Mouse (Mus musculus) adrenal gland, adult (tissue): Measurements from ENCODE around the gene Ube2e3.

ENCODE experiments used
- DNase-seq, 2 experiments: peaks; one replicate each; pipeline ENCODE4 v3.0.0; 2022 to 2023; ENCODE audit warnings: low spot score in 1 of 2; ENCODE audit not compliant: inconsistent age in 2 of 2

Gene Ube2e3

GRCm38 (mm10) chr2:78867726-78868510 is at the start of gene Ube2e3:
Gene Ube2e3, plus strand, starts transcription at chr2:78868124.
- peak in 1 of 2 experiments; percentile 53 for DNase-seq

- no peak for DNase-seq
Observed at GRCm38 (mm10) chr2:78829887-78830286, 38.0 kb upstream of the Ube2e3 start.

DNA sequence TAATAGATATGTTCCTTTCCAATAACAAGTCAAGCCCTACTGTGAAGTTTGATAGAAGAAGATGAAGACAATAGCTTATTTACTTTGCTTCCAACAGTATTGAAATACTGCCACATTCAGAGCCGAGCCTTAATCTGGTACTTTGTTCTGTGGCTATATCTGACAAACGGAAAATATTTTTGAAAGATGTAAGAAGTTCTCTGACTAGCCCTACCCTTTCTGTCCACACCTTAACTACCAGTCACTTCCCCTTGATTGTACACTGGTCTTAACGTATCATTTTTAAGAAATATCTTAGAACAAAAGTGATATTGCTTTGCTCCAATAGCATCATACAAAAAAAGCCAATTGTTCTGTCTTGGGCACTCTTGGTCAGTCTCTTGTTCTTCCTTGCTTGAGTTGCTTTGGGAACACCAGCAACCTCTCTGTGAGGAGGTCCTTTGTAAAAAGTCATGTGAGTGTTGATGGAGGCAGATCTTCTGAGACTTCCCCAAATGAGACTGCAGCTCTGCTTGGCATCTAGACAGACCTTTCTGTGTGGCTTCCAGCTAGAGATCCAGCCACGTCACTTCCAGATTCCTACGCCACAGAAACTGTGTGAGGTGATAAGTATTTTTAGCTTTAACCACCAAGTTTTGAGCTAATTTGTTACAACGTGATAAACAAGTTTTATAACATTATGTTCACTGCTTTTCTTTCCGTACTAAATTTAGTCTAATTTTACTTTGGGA is 26.3 kb upstream of the Ube2e3 start:
- no peak for DNase-seq

DNA sequence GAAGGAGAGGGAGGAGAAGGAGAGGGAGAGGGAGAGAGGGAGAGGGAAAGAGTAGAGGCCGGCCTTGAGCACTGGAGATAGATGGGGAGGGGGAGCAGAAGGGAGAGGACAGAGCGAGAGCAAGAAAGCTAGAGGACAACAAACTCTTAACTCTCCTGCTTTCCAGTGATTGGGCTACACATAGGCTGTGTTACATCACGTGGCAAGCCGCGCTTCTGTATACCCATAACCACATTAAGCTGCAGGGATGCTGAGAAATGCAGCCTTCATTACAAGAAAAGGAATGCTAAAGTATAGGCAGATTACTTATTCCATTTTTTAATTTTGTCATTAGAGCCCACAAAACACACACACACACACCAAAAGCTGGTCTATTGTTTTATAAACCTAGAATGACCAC is 23.6 kb upstream of the Ube2e3 start:
- DNase-seq: no peak

GRCm38 (mm10) chr2:78845274-78845673 is 22.6 kb upstream of the Ube2e3 start:
- no peak for DNase-seq

GRCm38 (mm10) chr2:78845717-78846116 is 22.2 kb upstream of the Ube2e3 start:
- no peak for DNase-seq

GRCm38 (mm10) chr2:78854315-78854714 is 13.6 kb upstream of the Ube2e3 start:
- DNase-seq: no peak

DNA sequence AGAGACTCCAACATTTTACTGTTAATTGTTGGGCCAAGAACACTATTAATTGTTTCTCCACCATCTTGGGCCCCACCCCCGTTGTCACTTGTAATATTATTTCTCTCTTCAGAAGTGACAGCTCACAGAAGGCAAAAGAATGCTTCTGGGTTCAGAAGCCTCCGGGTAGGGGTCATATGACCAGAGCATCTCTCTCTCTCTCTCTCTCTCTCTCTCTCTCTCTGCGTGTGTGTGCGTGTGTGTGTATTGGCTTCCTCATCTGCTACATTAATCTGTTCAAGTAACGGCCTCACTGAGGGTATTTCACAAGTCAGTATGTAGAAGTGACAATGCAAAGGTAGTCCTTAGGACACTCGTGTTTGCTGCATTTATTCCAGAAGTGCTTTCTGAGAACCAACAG is 9.3 kb upstream of the Ube2e3 start:
- no peak for DNase-seq

GRCm38 (mm10) chr2:78859266-78860087 is 8.4 kb upstream of the Ube2e3 start:
- DNase-seq: no peak

- DNase-seq: no peak
Observed at GRCm38 (mm10) chr2:78860088-78860372, 7.9 kb upstream of the Ube2e3 start.

- peak in 1 of 2 experiments; percentile 57 for DNase-seq
Observed at GRCm38 (mm10) chr2:78864116-78864515, 3.8 kb upstream of the Ube2e3 start.

DNA sequence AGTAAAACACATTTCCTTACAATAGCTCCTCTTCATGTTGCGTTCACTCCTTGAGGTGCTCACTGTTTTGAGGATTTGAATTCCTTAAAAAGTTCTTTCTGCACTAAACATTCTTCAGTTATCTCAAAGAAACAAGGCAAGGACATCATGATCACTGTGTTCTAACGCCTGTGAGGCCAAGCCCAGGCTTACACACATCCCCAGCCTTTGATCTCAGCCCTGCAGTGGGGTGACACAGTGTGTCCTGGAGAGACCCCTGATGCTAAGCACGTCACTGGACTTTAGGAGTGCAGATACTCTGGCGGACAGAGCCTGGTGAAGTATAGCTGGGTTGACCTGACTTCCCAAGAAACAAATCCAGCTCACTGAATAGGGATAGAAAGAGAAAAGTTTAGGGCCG is 3.1 kb upstream of the Ube2e3 start:
- DNase-seq: peak; percentile 33 to 63

DNA sequence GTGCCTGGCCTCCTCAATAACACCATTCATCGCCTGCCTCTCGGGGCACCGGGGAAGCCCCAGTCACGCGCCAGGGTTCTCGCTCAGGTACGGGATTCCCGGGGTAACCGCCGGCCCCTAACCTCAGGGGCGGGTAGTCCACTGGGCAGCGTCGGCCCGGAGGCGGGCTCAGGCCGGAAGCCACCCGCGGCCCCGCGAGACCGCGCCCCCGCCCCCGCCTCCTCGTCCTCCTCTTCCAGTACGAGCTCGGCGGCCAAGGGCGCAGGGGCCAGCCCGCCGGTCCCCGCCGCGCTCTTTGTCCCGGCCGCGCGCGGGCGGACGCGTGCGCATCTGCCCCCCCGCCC is 559 bp downstream of the Ube2e3 start:
- peak; percentile 85 to 93 for DNase-seq

GRCm38 (mm10) chr2:78868951-78869720 is 1.2 kb downstream of the Ube2e3 start:
- peak; percentile 85 to 92 for DNase-seq

DNA sequence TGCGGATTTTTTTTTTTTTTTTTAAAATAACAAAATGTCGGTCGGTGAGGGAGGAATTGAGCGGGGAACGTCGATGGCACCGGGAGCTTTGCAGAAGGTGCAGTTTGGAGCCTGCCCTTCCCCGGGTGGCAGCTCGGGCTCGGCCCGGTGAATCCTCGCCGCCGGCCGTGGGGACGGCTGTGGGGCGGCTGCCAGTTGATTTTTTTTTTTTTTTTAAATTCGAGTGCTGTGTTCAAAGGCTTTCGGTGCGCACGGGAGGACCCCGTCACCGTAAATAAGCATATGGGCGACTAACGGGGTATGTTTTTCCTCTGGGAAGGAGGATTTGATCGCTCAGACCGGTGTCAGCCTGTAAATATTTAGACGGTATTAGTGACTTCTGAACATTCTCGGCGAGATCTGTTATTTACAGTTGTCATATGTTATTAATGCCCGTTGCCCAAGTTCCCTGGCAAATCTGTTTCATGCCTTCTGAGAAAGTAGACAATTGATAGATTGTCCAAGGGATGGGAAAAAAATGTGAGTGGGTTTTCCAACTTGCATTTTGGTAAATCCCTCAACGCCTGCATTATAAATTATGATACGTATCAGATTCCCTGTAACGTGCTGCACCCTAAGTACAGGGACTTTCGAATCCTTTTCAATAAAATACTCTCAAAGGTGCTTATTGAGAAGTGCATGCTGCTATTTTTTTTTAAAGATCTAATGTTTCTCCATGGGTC is 2.0 kb downstream of the Ube2e3 start:
- peak; percentile 45 to 79 for DNase-seq

- DNase-seq: peak; percentile 32 to 74
Observed at GRCm38 (mm10) chr2:78870443-78871025, 2.6 kb downstream of the Ube2e3 start.

DNA sequence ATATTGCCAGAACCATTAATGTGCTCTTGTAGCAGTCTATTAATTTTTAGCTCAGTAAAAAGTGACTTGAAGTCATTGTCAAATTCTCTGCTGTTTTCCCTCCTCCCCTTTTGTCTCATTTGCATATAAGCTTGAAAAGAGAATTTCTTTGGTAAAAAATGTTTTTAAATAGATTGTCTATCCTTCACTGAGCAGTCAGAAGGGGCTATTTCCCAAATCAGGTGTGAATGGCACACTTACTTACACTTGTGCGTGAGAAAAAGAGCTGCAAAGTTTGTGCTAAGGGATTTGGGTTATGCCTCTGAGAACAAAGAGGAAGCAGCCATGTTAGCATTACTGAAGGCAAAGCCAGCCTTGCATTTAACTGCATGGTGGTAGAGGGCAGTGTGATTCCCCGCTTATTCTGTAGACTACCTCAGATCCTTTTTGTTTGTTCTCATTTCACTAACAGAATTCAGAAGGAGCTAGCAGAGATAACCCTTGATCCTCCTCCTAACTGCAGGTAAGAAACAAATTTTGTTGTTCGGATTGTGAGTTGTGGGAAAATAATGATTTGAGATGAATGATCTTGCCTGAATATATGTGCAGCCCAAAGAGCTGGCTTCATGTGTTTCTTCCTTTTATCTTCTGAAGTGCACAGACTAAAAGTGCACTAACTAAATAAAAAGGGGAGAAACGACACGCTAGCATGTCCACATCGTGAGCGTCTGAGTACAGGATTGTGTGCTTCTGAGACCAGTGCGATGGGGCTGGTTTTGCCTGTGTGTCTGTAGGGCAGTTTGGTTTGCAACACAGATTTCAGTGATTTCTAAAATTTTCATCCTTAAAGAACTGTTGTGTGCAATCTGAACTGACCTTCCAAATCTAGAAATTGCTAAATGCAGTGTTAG is 4.3 kb downstream of the Ube2e3 start:
- peak in 1 of 2 experiments; percentile 63 for DNase-seq

GRCm38 (mm10) chr2:78873946-78874345 is 6.0 kb downstream of the Ube2e3 start:
- DNase-seq: no peak

GRCm38 (mm10) chr2:78876002-78876401 is 8.1 kb downstream of the Ube2e3 start:
- DNase-seq: no peak
